Mouse (Mus musculus) stomach, postnatal 0 days (tissue): ENCODE measurements at regions not wholly inside any gene's neighbourhood (a gene's known extent, or its start where the extent isn't known, plus 50 kb on each side); places are given as distances from the start of the nearest gene placed in this dataset.
"Not testable (repeated sequence)": the region's sequence is repeated elsewhere in the genome, so short reads cannot be mapped to it uniquely, and the experiment has no call there.

Experiments
- ATAC-seq: fragments of 200-750 bp; cut with Nextera tagmentation; 2 replicates; pipeline ENCODE4 v1.8.0; 2017; ENCODE audit not compliant: low FRiP score, low TSS enrichment
- DNase-seq: peaks from one replicate; pipeline ENCODE4 v3.0.0-alpha.2; 2016; ENCODE audit warnings: low spot score
- H3K27ac ChIP-seq: fragments of 300-500 bp; sonication (generic); replicated peaks from 2 replicates; pipeline ENCODE4 v1.5.1; 2014; ENCODE audit warnings: mild to moderate bottlenecking, control low read depth
- H3K27me3 ChIP-seq: fragments of 300-500 bp; sonication (generic); 2 replicates; pipeline ENCODE4 v1.6.1; 2014; ENCODE audit warnings: low read length; ENCODE audit not compliant: control insufficient read depth, insufficient read depth
- H3K36me3 ChIP-seq: fragments of 300-500 bp; sonication (generic); 2 replicates; pipeline ENCODE4 v1.6.1; 2014; ENCODE audit warnings: low read length, mixed read lengths; ENCODE audit not compliant: control insufficient read depth, insufficient read depth
- H3K4me1 ChIP-seq: fragments of 300-500 bp; sonication (generic); replicated peaks from 2 replicates; pipeline ENCODE4 v1.6.1; 2014; ENCODE audit warnings: antibody characterized with exemption; ENCODE audit not compliant: control insufficient read depth, insufficient read depth
- H3K4me2 ChIP-seq: fragments of 300-500 bp; sonication (generic); replicated peaks from 2 replicates; pipeline ENCODE4 v1.6.1; 2014; ENCODE audit warnings: low read depth, mild to moderate bottlenecking, control low read depth, moderate library complexity
- H3K4me3 ChIP-seq: fragments of 300-500 bp; sonication (generic); 2 replicates; pipeline ENCODE4 v1.5.1; 2014; ENCODE audit warnings: low read depth, low read length, control low read depth
- H3K9ac ChIP-seq: fragments of 300-500 bp; sonication (generic); 2 replicates; pipeline ENCODE4 v1.6.1; 2014; ENCODE audit warnings: mild to moderate bottlenecking, low read length, control low read depth, mixed read lengths
- H3K9me3 ChIP-seq: fragments of 300-500 bp; sonication (generic); 2 replicates; pipeline ENCODE4 v1.6.1; 2016; ENCODE audit warnings: low read length; ENCODE audit not compliant: control insufficient read depth
- CTCF ChIP-seq: IDR thresholded peaks from 2 replicates; pipeline ENCODE4 v1.5.1; 2016; ENCODE audit warnings: antibody characterized with exemption, low read depth, mild to moderate bottlenecking, moderate library complexity
- EP300 ChIP-seq: optimal IDR thresholded peaks from 2 replicates; pipeline ENCODE3; 2016; ENCODE audit warnings: antibody characterized with exemption
- WGBS: fragments of 180-500 bp; shearing (Covaris S2); extraction: QIAGEN DNeasy Blood & Tissue Kit; methylation state at CpG from one replicate; pipeline ENCODE4 v1.1.7; 2014; 5-methylcytosine and 5-hydroxymethylcytosine counted together

GRCm38 (mm10) chr13:80709531-80710306 is 173.5 kb upstream of the Arrdc3 start:
- no peak overlapping the region for H3K4me3 ChIP-seq
- 51% methylated on average over 9 of the region's 9 CpGs for WGBS
- no peak for DNase-seq
- no peak overlapping the region for H3K9ac ChIP-seq
- H3K27ac ChIP-seq = no peak overlapping the region
- TF ChIP-seq EP300 (no peak), CTCF (no peak)
- H3K4me2 ChIP-seq = no peak overlapping the region
- no peaks in the 10 kb centered on the region for H3K27me3 ChIP-seq
- no peaks in the 10 kb centered on the region for H3K36me3 ChIP-seq
- H3K4me1 ChIP-seq = no peaks in the 10 kb centered on the region
- no peak for ATAC-seq
- no peaks in the 10 kb centered on the region for H3K9me3 ChIP-seq

- Histone ChIP-seq H3K9me3 (no peaks in the 10 kb centered on the region), H3K4me1 (no peaks in the 10 kb centered on the region), H3K27me3 (no peaks in the 10 kb centered on the region), H3K4me2 (no peak overlapping the region), H3K27ac (no peak overlapping the region), H3K9ac (no peak overlapping the region), H3K36me3 (no peaks in the 10 kb centered on the region), H3K4me3 (no peak overlapping the region)
- ATAC-seq = no peak
- no peak for TF ChIP-seq CTCF
- WGBS = 48% methylated on average over 3 of the region's 3 CpGs
- DNase-seq = no peak
These were observed 163.9 kb upstream of the Arrdc3 start for GRCm38 (mm10) chr13:80719313-80719712.

GRCm38 (mm10) chr13:80723215-80724006 is 159.8 kb upstream of the Arrdc3 start:
- TF ChIP-seq CTCF (no peak), EP300 (no peak)
- Histone ChIP-seq H3K9ac (no peak overlapping the region), H3K27ac (no peak overlapping the region), H3K4me1 (no peaks in the 10 kb centered on the region), H3K4me2 (no peak overlapping the region), H3K9me3 (no peaks in the 10 kb centered on the region), H3K36me3 (no peaks in the 10 kb centered on the region), H3K4me3 (no peak overlapping the region), H3K27me3 (no peaks in the 10 kb centered on the region)
- 62% methylated on average over 4 of the region's 4 CpGs for WGBS
- ATAC-seq (no peak), DNase-seq (no peak)

GRCm38 (mm10) chr13:80729202-80729601 is 154.0 kb upstream of the Arrdc3 start:
- 90% methylated on average over 5 of the region's 5 CpGs for WGBS
- Histone ChIP-seq H3K4me2 (no peak overlapping the region), H3K4me1 (no peaks in the 10 kb centered on the region), H3K27me3 (no peaks in the 10 kb centered on the region), H3K4me3 (no peak overlapping the region), H3K9ac (no peak overlapping the region), H3K27ac (no peak overlapping the region), H3K36me3 (no peaks in the 10 kb centered on the region), H3K9me3 (no peaks in the 10 kb centered on the region)
- TF ChIP-seq CTCF (no peak), EP300 (no peak)
- DNase-seq = no peak
- no peak for ATAC-seq

GRCm38 (mm10) chr13:80745991-80746390 is 137.2 kb upstream of the Arrdc3 start:
- H3K4me3 ChIP-seq = no peak overlapping the region
- H3K9me3 ChIP-seq = no peaks in the 10 kb centered on the region
- no peaks in the 10 kb centered on the region for H3K36me3 ChIP-seq
- 84% methylated on average over 2 of the region's 2 CpGs for WGBS
- H3K27ac ChIP-seq = no peak overlapping the region
- H3K9ac ChIP-seq = no peak overlapping the region
- no peaks in the 10 kb centered on the region for H3K27me3 ChIP-seq
- H3K4me2 ChIP-seq = no peak overlapping the region
- ATAC-seq = no peak
- no peak for DNase-seq
- H3K4me1 ChIP-seq = no peaks in the 10 kb centered on the region
- TF ChIP-seq EP300 (no peak), CTCF (no peak)

- not testable (repeated sequence) for H3K27me3 ChIP-seq, H3K36me3 ChIP-seq, H3K27ac ChIP-seq, DNase-seq, H3K9ac ChIP-seq, H3K4me3 ChIP-seq, ATAC-seq, H3K4me1 ChIP-seq, H3K4me2 ChIP-seq, H3K9me3 ChIP-seq
- 38% methylated on average over 6 of the region's 6 CpGs for WGBS
- TF ChIP-seq CTCF = peak; percentile 74
These were observed 136.2 kb upstream of the Arrdc3 start for GRCm38 (mm10) chr13:80747022-80747421.
